Mouse (Mus musculus): ENCODE results near the gene Thsd4.

- TF ChIP-seq CTCF (IDR thresholded peaks at IDR 0.05; ENCODE audit: low read depth, low read length) = no peak
- TF ChIP-seq POLR2A (IDR thresholded peaks at IDR 0.05; ENCODE audit: extremely low read depth, insufficient read depth, low read length) = no peak
Measured at GRCm38 (mm10) chr9:60180936-60181335, 340.9 kb downstream of the Thsd4 start.
